Mouse (Mus musculus) left cerebral cortex, adult 2 months (tissue): ENCODE data around the gene Crlf1. TPM values are rescaled to one million over a fixed set of nuclear protein-coding genes. Genes with fewer than 3 reads are reported as not detected.

Experiments
- DNase-seq, 2 experiments: peaks; one replicate each; pipeline ENCODE4 v3.0.0; 2021 to 2022; ENCODE audit warnings: low spot score in 2 of 2, mixed read lengths in 1 of 2; ENCODE audit errors: extremely low spot score in 1 of 2
- H3K27ac ChIP-seq: fragments of 200-600 bp; 2 replicates; pipeline ENCODE4 v1.8.1; 2022
- H3K4me3 ChIP-seq: fragments of 200-600 bp; 2 replicates; pipeline ENCODE4 v1.8.1; 2022
- CTCF ChIP-seq: fragments of 200-600 bp; IDR thresholded peaks from 2 replicates; pipeline ENCODE4 v1.8.1; 2022; ENCODE audit warnings: antibody characterized with exemption, mild to moderate bottlenecking, moderate library complexity
- intact Hi-C: fragments of 180-260 bp; cut with DNase I; formaldehyde crosslinking; loops from one replicate; pipeline ENCODE4 v1.15.1; 2025
- total RNA-seq, 2 experiments: library from RNA; stranded (reverse); gene quantifications; 2 replicates each; pipeline ENCODE4 v1.2.3; 2021

Crlf1 gene
- total RNA-seq, 2 experiments from 2014 or later, result 2.6 to 3.0 TPM

- no peak for DNase-seq
- H3K4me3 ChIP-seq, result no peak overlapping the region
- TF ChIP-seq CTCF, result no peak
Observed at GRCm38 (mm10) chr8:70460606-70461005, 32.4 kb upstream of the Crlf1 start.

GRCm38 (mm10) chr8:70461765-70462515, 31.0 kb upstream of the Crlf1 start:
- Histone ChIP-seq H3K4me3 (no peak overlapping the region), H3K27ac (peak overlapping the region; percentile 80)
- no peak for TF ChIP-seq CTCF
- intact Hi-C loops, result loop anchor here (2.0 kb wide), 1 partner anchor 43 kb away; no protein-coding TSS in a partner anchor
- no peak for DNase-seq

More at GRCm38 (mm10) chr8:70460606-70461005, 32.4 kb upstream of the Crlf1 start:
- intact Hi-C loops, result no loop called here
- H3K27ac ChIP-seq, result peak overlapping the region; percentile 32; the same call in 1 of the 2 replicates

GRCm38 (mm10) chr8:70462516-70462813, 30.5 kb upstream of the Crlf1 start:
- H3K27ac ChIP-seq, result peak overlapping the region; percentile 80
- intact Hi-C loops, result loop anchor here (2.0 kb wide), 1 partner anchor 44 kb away; no protein-coding TSS in a partner anchor
- H3K4me3 ChIP-seq, result no peak overlapping the region

GRCm38 (mm10) chr8:70463306-70463705, 29.7 kb upstream of the Crlf1 start:
- no peak for TF ChIP-seq CTCF
- H3K27ac ChIP-seq, result peak overlapping the region; percentile 80
- peak; percentile 53 to 69 for DNase-seq
- H3K4me3 ChIP-seq, result no peak overlapping the region
- intact Hi-C loops, result loop anchor here (2.0 kb wide), 1 partner anchor 45 kb away; no protein-coding TSS in a partner anchor

More at GRCm38 (mm10) chr8:70462516-70462813, 30.5 kb upstream of the Crlf1 start:
- DNase-seq, result no peak
- no peak for TF ChIP-seq CTCF

- DNase-seq, result no peak
- intact Hi-C loops, result no loop called here
- no peak overlapping the region for H3K4me3 ChIP-seq
- TF ChIP-seq CTCF, result no peak
- peak overlapping the region; percentile 80 for H3K27ac ChIP-seq
Observed at GRCm38 (mm10) chr8:70464162-70464561, 28.8 kb upstream of the Crlf1 start.

- intact Hi-C loops, result no loop called here
- Histone ChIP-seq H3K27ac (no peak overlapping the region), H3K4me3 (no peak overlapping the region)
- no peak for TF ChIP-seq CTCF
- DNase-seq, result no peak
Observed at GRCm38 (mm10) chr8:70465701-70466100, 27.3 kb upstream of the Crlf1 start.

GRCm38 (mm10) chr8:70466305-70466704, 26.7 kb upstream of the Crlf1 start:
- no peak for TF ChIP-seq CTCF
- Histone ChIP-seq H3K27ac (no peak overlapping the region), H3K4me3 (no peak overlapping the region)
- DNase-seq, result no peak
- intact Hi-C loops, result no loop called here

- intact Hi-C loops, result no loop called here
- no peak for TF ChIP-seq CTCF
- no peak overlapping the region for H3K27ac ChIP-seq
- no peak for DNase-seq
- no peak overlapping the region for H3K4me3 ChIP-seq
Observed at GRCm38 (mm10) chr8:70466771-70467170, 26.2 kb upstream of the Crlf1 start.

GRCm38 (mm10) chr8:70467229-70467725, 25.7 kb upstream of the Crlf1 start:
- intact Hi-C loops, result no loop called here
- no peak overlapping the region for H3K27ac ChIP-seq
- TF ChIP-seq CTCF, result no peak
- no peak overlapping the region for H3K4me3 ChIP-seq
- DNase-seq, result no peak

GRCm38 (mm10) chr8:70467907-70468306, 25.1 kb upstream of the Crlf1 start:
- Histone ChIP-seq H3K27ac (no peak overlapping the region), H3K4me3 (no peak overlapping the region)
- no peak for DNase-seq

GRCm38 (mm10) chr8:70468733-70469132, 24.2 kb upstream of the Crlf1 start:
- no peak for TF ChIP-seq CTCF
- DNase-seq, result no peak
- no peak overlapping the region for H3K27ac ChIP-seq
- no peak overlapping the region for H3K4me3 ChIP-seq
- intact Hi-C loops, result no loop called here

More at GRCm38 (mm10) chr8:70467907-70468306, 25.1 kb upstream of the Crlf1 start:
- intact Hi-C loops, result no loop called here
- TF ChIP-seq CTCF, result no peak

- no peak for DNase-seq
- intact Hi-C loops, result no loop called here
- TF ChIP-seq CTCF, result no peak
- H3K27ac ChIP-seq, result peak overlapping the region; percentile 22
- no peak overlapping the region for H3K4me3 ChIP-seq
Observed at GRCm38 (mm10) chr8:70469295-70469916, 23.6 kb upstream of the Crlf1 start.

GRCm38 (mm10) chr8:70469938-70470337, 23.0 kb upstream of the Crlf1 start:
- no peak for TF ChIP-seq CTCF
- peak overlapping the region; percentile 22; the same call in 1 of the 2 replicates for H3K27ac ChIP-seq
- no peak for DNase-seq
- intact Hi-C loops, result no loop called here
- no peak overlapping the region for H3K4me3 ChIP-seq
